Mouse (Mus musculus) c-Kit-positive CD71-positive TER-119-positive erythroid progenitor cells, embryonic 14.5 days (primary cell): ENCODE data around the gene Aebp2.

Experiments
- DNase-seq: peaks from one replicate; pipeline ENCODE4 v3.0.0-alpha.2; 2013; ENCODE audit warnings: low spot score

The Aebp2 gene

DNA sequence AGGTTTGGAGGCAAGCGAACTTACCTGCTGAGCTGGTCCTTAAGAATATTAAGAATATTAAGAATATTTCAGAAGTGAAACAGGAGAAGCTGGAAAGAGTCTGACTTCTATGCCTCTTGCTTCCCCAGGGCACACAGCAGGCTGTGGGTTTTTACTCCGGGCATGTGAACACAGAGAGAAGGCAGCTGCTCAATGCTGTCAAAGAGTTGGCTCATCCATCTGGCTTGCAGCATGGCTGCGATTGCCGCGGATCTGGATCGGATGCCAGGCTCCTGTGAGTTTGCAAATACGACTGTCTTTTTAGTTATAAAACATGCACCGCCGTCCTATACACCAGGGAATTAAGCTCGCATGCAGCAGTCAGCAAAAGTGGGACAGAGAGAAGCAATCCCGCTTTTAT, 75.5 kb downstream of the Aebp2 start:
- no peak for DNase-seq

DNA sequence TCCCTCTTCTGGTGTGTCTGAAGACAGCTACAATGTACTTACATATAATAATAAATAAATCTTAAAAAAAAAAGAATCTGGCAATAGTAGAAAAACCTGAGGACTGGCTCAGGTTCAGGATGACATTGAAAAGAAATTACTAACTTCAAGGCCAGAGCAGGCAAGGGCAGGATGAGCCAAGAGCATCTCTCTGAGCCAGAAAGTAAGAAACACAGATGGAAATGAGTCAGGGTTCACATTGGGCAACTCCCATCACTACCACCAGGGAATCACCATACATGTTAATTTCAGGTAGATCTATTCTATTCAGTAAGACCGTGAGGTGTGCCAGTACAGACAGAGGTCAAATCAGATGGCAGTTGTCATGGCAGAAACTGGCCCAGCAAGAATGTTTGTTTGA, 76.1 kb downstream of the Aebp2 start:
- DNase-seq: no peak

DNA sequence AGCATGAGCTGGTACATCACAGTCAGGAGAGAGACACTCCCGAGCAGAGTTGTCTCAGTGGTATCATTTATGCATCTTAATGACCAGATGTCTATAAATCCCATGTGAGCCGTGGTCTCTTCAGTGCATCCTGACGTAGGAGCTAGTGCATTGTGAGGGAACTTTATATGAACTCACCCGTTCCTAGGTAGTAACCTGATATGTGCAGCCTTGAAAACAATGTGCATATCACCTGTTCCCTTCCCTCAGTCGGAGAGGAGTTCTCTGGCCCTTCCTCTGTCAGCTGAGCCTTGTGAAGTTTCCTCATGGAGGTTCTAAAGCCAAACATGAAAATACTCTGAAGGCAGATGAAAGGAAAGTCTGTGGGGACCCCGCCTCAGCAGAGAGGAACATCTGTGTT, 78.8 kb downstream of the Aebp2 start:
- no peak for DNase-seq

DNA sequence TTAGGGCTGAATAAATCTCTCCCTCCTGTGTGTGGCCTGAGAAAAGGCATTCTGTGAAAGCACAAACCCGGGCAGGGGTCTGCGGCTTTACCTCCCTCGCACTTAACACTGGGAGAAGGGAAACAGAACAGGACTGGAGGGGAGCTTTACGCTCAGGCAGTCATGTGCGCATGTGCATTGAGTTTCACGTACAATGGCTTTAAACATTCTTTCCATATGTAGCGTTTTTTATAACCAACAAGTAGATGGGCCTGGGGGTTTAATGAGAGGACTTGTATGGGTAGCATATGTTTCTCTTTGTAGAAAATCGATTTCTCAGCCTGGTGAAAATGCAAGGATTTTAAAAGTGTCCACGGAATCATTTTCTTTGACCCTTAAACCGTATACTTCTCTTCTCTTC, 82.7 kb downstream of the Aebp2 start:
- DNase-seq: no peak

DNA sequence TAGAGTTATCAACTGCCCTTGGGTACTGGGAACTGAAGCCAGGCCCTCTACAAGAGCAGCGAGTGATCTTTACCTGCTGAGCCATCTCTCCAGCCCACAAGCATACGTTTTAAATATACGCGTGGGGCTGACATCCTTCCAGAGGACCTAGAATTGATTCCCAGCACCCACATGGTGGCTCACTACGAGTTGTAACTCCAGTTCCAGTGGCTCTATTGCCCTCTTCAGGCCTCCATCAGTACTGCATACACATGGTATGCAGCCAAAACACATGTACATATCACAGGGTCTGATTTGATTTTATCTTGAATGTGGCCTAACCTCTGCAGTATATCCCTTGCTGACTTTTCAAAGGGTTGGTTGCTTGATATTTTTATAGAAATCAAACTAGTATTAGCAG, 83.6 kb downstream of the Aebp2 start:
- no peak for DNase-seq

DNA sequence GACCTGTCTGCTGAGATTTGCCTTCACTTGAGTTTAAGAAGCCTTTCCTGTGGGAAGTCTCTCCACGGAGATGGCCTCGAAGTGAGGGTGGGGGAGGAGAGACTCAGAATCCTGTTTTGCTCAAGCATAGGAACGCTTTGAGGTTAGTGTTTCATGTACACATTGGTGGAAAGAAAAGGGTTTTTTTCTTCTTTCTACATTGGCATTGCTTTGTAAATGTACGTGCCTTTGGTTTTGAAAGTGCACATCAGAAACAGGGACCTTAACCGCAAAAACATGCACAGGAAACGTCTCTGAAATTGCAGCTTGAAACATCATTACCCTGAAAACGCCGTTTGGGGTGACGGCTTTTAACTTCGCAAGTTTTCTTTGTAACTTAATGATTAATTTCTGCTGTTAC, 85.6 kb downstream of the Aebp2 start:
- DNase-seq: no peak

DNA sequence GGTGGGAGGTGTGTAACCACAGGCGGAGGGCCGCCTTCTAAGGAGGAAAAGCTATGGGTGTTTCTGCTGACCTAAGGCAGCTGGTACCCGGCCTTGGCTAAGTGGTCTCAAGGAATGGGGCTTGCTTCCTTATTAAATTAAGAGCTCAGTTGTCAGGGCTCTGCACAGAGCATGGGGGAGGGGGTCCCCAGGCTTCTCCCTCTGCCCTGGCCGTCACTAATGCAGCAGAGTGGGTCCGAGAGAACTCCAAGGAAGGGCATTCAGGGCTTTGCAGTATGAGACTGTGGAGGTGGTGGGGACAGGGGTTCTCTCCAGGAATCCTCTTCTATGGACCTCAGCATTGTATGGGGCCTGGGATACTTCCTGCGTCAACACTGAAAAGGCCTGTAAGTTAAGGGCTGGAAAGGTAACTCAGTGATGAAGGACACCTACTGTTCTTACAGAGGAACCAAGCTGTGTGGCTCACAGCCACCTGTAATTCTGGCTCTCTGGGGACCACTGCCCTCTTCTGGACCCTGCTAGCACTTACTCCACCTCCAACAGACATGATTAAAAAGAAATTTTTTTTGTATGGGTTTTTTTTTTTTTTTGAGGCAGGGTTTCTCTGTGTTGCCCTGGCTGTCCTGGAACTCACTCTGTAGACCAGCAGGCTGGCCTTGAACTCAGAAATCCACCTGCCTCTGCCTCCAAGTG, 87.1 kb downstream of the Aebp2 start:
- DNase-seq: no peak

DNA sequence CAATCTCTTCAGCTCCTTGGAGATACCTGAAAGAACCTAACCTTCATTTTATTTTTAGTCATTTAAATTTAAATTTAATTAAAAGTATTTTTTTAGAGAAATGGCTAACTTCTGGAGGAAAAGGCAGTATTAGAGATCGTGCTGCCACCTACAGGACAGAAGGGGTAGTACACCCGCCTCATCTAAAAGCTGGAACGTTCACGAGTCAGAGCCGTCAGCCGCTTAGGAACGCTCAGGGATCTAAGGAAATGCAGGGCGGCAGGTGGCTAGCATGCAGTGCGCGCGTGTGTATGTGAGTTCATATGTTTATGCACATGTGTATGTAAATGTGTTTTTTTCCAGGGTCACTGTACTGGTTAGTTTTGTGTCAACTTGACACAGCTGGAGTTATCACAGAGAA, 90.3 kb downstream of the Aebp2 start:
- peak; percentile 35 for DNase-seq

DNA sequence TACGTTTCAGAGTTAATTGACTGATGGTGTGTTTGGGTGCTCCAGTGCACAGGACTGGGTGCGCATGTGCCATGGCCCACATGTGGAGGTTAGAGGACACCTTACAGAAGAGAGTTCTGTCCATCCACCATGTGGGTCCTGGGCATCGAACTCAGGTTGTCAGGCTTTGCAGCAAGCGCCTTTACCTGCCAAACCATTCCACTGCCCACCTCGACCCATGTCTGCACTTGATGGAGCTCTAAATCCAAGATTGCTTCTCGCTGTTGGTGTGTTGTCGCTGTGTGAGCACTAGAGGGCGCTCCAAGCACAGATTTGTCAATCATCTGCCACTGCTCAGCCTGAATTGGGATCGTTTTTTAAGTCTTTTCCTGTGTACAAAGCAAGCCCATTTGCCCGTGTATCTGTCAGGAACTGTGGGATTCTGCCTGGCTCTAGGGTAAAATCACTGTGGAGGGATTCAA, 92.5 kb downstream of the Aebp2 start:
- DNase-seq: peak; percentile 37

DNA sequence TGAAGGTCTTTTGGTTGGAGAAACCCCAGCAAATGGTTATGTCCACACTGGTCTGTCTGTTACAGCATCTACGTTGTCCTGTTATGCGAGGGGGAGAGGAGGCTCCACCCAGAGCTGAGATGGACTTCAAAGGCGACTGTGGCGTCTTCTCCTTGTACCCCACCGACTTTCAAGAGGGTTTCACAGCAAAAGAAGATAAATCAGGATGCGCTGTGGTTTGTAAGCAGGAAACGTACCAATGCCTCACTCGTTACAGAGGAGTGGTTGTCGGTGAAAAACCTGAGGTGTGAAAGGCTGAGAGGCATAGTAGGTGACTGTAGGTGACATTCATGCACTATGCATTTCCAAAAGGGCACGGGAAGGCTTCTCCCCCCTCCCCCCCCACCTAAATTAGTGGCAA, 99.6 kb downstream of the Aebp2 start:
- DNase-seq: no peak
